Mouse (Mus musculus) limb, embryonic 11.5 days (tissue): ENCODE results near the gene Aifm3. TPM values are rescaled to one million over a fixed set of nuclear protein-coding genes. Genes with fewer than 3 reads are reported as not detected.

Source experiments
- ATAC-seq: fragments of 200-750 bp; cut with Nextera tagmentation; 2 replicates; pipeline ENCODE4 v1.8.0; 2017; ENCODE audit warnings: low read depth; ENCODE audit not compliant: insufficient number of reproducible peaks, low FRiP score, low TSS enrichment
- DNase-seq: peaks from one replicate; pipeline ENCODE4 v3.0.0-alpha.2; 2015; ENCODE audit warnings: low spot score
- H3K27ac ChIP-seq: fragments of 300-500 bp; sonication (generic); replicated peaks from 2 replicates; pipeline ENCODE4 v1.5.1; 2014; ENCODE audit warnings: low read depth, mild to moderate bottlenecking, low read length
- H3K27me3 ChIP-seq: fragments of 300-500 bp; sonication (generic); 2 replicates; pipeline ENCODE4 v1.6.1; 2014; ENCODE audit warnings: mild to moderate bottlenecking, low read length, mixed read lengths; ENCODE audit not compliant: control insufficient read depth, insufficient read depth
- H3K36me3 ChIP-seq: fragments of 300-500 bp; sonication (generic); 2 replicates; pipeline ENCODE4 v1.6.1; 2014; ENCODE audit warnings: mild to moderate bottlenecking, low read length, moderate library complexity, mixed read lengths; ENCODE audit not compliant: control insufficient read depth, insufficient read depth
- H3K4me1 ChIP-seq: fragments of 300-500 bp; sonication (generic); 2 replicates; pipeline ENCODE4 v1.6.1; 2014; ENCODE audit warnings: low read length, mixed read lengths; ENCODE audit not compliant: control insufficient read depth, insufficient read depth
- H3K4me2 ChIP-seq: fragments of 300-500 bp; sonication (generic); 2 replicates; pipeline ENCODE4 v1.6.1; 2014; ENCODE audit warnings: low read depth, mild to moderate bottlenecking, moderate library complexity; ENCODE audit not compliant: severe bottlenecking
- H3K4me3 ChIP-seq: fragments of 300-500 bp; sonication (generic); 2 replicates; pipeline ENCODE4 v1.5.1; 2014; ENCODE audit warnings: low read depth, low read length
- H3K9ac ChIP-seq: fragments of 300-500 bp; sonication (generic); 2 replicates; pipeline ENCODE4 v1.6.1; 2014; ENCODE audit warnings: mild to moderate bottlenecking, low read length
- H3K9me3 ChIP-seq: fragments of 300-500 bp; sonication (generic); 2 replicates; pipeline ENCODE4 v1.6.1; 2016; ENCODE audit warnings: low read length; ENCODE audit not compliant: control insufficient read depth
- WGBS: fragments of 180-500 bp; shearing (Covaris S2); extraction: QIAGEN DNeasy Blood & Tissue Kit; methylation state at CpG from one replicate; pipeline ENCODE4 v1.1.7; 2014; 5-methylcytosine and 5-hydroxymethylcytosine counted together
- polyA plus RNA-seq: library from polyadenylated mRNA; unstranded; fragments of >200 nt; fragmentation: Nextera tagmentation; extraction: Ambion mirVana; gene quantifications from 2 replicates; pipeline ENCODE4 v1.2.1, GENCODE M21; 2014

The Aifm3 gene
- polyA plus RNA-seq, 1 experiment from 2014 or later = 0.63 TPM

GRCm38 (mm10) chr16:17528276-17528675 is 38.9 kb downstream of the Aifm3 start:
- H3K36me3 ChIP-seq = peaks cover 33% of the 10 kb centered on the region
- H3K27me3 ChIP-seq = no peaks in the 10 kb centered on the region
- no peak overlapping the region for H3K4me3 ChIP-seq
- no peaks in the 10 kb centered on the region for H3K9me3 ChIP-seq
- ATAC-seq (no peak), DNase-seq (no peak)
- H3K4me1 ChIP-seq = peaks cover 4% of the 10 kb centered on the region; the same call in 1 of the 2 replicates
- no peak overlapping the region for H3K4me2 ChIP-seq
- no peak overlapping the region for H3K9ac ChIP-seq
- no peak overlapping the region for H3K27ac ChIP-seq
- WGBS = 91% methylated on average over 13 of the region's 13 CpGs

DNA sequence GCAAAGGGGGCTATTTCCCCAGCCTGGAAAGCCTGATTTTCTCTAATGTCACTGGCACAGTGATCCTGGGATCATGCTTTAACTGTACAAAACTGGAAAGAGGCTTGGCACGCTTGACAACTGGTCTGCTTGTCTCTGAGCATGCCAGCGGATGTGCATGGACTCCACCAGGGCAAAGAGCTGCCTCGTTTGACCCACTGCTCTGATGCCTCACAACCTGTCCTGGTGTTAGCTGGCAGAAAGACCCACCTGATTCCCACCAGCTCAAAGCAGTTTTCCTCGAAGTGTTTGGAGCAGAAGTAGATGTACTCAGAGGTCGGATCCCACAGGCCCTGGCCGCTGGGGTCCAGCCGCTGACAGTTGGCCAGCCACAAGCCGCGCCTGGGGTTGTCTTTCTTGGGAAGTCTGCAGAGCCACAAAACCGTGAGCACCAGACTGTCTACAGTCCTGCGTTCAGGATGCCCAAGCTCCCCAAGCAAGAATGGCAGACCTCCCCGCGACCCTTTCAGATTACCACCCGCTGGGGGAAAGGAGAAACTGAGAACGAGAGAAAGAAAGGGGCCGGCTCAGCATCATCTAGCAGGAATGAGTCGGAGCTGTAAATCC is 40.7 kb downstream of the Aifm3 start:
- Histone ChIP-seq H3K4me3 (peak overlapping the region; percentile 67), H3K36me3 (peaks cover 22% of the 10 kb centered on the region), H3K4me2 (peak overlapping the region; percentile 92), H3K27ac (peak overlapping the region; percentile 91), H3K4me1 (peaks cover 4% of the 10 kb centered on the region; the same call in 1 of the 2 replicates), H3K9me3 (no peaks in the 10 kb centered on the region), H3K9ac (peak overlapping the region; percentile 82), H3K27me3 (no peaks in the 10 kb centered on the region)
- ATAC-seq = no peak
- no peak for DNase-seq
- 20% methylated on average over 17 of the region's 17 CpGs for WGBS

DNA sequence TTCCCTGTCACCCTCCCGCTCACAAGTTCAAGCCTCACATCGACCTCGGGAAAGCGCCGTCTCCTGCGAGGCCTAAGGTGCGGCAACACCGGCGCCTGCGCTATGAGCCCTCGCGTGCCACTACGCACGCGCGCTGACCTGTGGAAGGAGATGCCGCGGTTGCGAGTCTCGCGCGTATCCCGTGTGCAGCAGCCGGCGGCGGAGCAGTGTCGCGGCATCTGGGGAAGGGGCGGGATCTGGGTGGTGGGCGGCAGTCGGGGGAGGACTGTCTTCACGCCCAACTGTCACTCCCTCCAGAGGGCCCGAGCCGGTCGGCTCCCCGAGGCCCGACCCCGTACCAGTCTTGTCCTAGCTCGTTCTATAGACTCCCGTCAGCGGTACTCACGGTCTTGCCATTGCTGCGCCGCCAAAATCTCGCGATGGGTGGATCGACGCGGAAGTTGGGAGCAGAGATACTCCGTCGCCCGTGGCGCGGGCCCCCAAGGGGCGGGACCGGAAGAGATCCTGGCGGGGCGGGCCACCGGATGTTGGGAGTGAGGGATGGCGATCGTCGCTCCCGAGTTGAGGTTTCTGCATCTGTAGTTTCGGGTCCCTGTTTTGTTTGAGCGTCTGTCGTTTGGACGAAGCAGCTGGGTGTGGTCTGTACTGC is 41.4 kb downstream of the Aifm3 start, which contains the start of gene Thap7:
Gene Thap7, minus strand, starts transcription at position 497 of the 649 bp plus-strand sequence.
- WGBS = under 1% methylated on average over 65 of the region's 67 CpGs
- peak within 1 kb of the TSS; percentile 92 for H3K4me2 ChIP-seq
- peak within 1 kb of the TSS; percentile 91 for H3K27ac ChIP-seq
- no peaks in the 10 kb centered on the region for H3K27me3 ChIP-seq
- DNase-seq (peak; percentile 99), ATAC-seq (peak; percentile 94)
- peak within 1 kb of the TSS; percentile 82 for H3K9ac ChIP-seq
- H3K4me1 ChIP-seq = peaks cover 4% of the 10 kb centered on the region; the same call in 1 of the 2 replicates
- peaks cover 16% of the 10 kb centered on the region for H3K36me3 ChIP-seq
- peak within 1 kb of the TSS; percentile 67 for H3K4me3 ChIP-seq
- H3K9me3 ChIP-seq = no peaks in the 10 kb centered on the region

- Histone ChIP-seq H3K4me3 (no peak overlapping the region), H3K4me1 (peaks cover 4% of the 10 kb centered on the region; the same call in 1 of the 2 replicates), H3K9me3 (no peaks in the 10 kb centered on the region), H3K36me3 (peaks cover 7% of the 10 kb centered on the region), H3K4me2 (no peak overlapping the region), H3K27me3 (no peaks in the 10 kb centered on the region), H3K27ac (no peak overlapping the region), H3K9ac (no peak overlapping the region)
- ATAC-seq (no peak), DNase-seq (no peak)
- 62% methylated on average over 4 of the region's 4 CpGs for WGBS
Observed at GRCm38 (mm10) chr16:17532271-17532670, 42.9 kb downstream of the Aifm3 start.

DNA sequence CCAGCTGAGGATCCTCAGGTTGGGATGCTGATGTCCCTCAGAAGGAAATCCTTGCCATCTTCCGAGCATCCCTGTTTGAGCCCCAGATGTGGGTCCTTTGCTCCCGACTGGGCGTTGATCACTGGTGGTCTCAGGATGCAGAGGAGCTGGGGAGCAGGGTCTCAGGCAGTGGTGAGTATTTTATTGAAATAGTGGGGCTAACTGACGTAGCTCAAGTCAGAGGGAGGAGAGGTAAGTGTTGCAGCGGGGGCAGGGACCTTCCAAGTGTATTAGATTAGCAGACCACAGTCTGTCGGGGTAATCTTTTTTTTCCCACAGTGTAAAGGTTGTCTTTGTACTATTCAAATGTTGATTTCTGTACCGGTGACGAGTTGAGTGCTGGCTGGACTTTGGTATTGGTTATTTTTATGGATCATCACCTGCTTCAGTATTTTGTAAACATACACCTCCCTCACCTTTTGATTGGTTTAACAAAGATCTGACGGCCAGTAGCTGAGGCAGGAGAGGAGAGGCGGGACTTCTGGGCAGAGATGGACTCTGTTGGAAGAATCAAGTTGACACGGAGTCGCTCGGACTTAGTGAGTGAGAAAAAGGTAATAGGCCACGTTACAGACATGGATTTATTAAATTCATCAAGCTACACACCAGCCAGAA is 43.4 kb downstream of the Aifm3 start:
- H3K9ac ChIP-seq = no peak overlapping the region
- 73% methylated on average over 14 of the region's 14 CpGs for WGBS
- peaks cover 4% of the 10 kb centered on the region; the same call in 1 of the 2 replicates for H3K4me1 ChIP-seq
- H3K27ac ChIP-seq = no peak overlapping the region
- no peak for ATAC-seq
- DNase-seq = no peak
- no peak overlapping the region for H3K4me3 ChIP-seq
- H3K27me3 ChIP-seq = no peaks in the 10 kb centered on the region
- H3K9me3 ChIP-seq = no peaks in the 10 kb centered on the region
- no peak overlapping the region for H3K4me2 ChIP-seq
- peaks cover 7% of the 10 kb centered on the region for H3K36me3 ChIP-seq

DNA sequence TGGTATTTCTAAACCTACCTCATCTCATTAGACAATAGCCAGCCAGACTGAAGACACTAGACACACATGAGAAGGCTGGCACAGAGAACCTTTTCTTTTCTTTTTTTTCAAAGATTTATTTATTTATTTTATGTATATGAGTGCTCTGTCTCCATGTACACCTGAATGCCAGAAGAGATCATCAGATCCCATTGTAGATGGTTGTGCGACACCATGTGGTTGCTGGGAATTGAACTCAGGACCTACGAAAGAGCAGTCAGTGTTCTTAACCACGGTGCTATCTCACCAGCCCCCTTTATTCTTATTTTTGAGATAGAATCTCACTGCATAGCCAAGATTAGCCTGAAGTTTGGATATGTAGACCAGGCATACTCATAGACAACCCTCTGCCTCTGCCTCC is 47.2 kb downstream of the Aifm3 start:
- ATAC-seq (no peak), DNase-seq (no peak)
- Histone ChIP-seq H3K27me3 (no peaks in the 10 kb centered on the region), H3K4me3 (no peak overlapping the region), H3K9ac (no peak overlapping the region), H3K4me1 (peaks cover 3% of the 10 kb centered on the region; the same call in 1 of the 2 replicates), H3K4me2 (no peak overlapping the region), H3K36me3 (no peaks in the 10 kb centered on the region), H3K9me3 (no peaks in the 10 kb centered on the region), H3K27ac (no peak overlapping the region)
- 93% methylated on average over 3 of the region's 3 CpGs for whole genome bisulfite sequencing

DNA sequence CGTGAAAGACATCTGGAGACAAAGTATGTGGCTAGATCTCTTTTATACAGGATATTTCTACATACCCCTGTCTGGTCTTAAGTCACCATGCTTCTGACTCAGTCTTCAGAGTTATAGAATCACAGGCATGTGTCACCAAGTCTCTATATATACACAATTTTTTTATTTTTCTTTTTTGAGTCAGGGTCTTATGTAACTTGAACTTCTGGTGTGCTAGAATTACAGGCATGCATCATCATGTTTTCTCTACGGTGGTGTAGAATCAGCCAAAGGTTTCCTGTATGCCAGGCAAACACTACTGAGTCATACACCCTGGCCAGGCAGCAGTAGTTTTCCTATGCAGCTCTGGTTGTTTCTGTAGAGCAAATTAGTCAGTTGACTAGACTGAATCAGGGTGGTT is 53.2 kb downstream of the Aifm3 start:
- Histone ChIP-seq H3K27me3 (no peaks in the 10 kb centered on the region), H3K4me1 (no peaks in the 10 kb centered on the region), H3K36me3 (no peaks in the 10 kb centered on the region), H3K4me3 (no peak overlapping the region), H3K9ac (no peak overlapping the region), H3K9me3 (no peaks in the 10 kb centered on the region), H3K27ac (no peak overlapping the region), H3K4me2 (no peak overlapping the region)
- no peak for ATAC-seq
- DNase-seq = no peak
- WGBS = 81% methylated on average over 2 of the region's 2 CpGs

DNA sequence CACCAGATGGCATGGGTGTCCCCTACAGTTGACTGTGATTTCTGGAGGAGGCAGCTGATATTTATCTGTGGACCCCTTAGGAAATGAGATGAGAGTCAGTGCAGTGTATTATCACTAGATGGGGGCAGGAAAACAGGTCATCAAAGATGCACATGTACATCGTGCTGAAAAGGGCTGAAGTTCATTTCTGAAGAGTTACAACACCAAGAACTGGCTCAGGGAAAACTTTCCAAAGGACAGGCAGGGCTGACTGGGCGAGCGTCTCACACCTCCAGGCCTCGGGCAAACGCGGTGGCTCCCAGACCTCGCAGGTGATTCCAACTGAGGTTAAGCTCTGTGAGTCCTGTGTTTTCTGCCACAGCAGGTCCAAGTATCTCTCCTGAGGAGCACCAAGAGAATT is 63.4 kb downstream of the Aifm3 start:
- WGBS = 80% methylated on average over 7 of the region's 7 CpGs
- peaks cover 6% of the 10 kb centered on the region; the same call in 1 of the 2 replicates for H3K4me1 ChIP-seq
- no peak overlapping the region for H3K9ac ChIP-seq
- H3K4me3 ChIP-seq = no peak overlapping the region
- no peak overlapping the region for H3K27ac ChIP-seq
- no peak overlapping the region for H3K4me2 ChIP-seq
- no peaks in the 10 kb centered on the region for H3K36me3 ChIP-seq
- no peak for ATAC-seq
- no peaks in the 10 kb centered on the region for H3K9me3 ChIP-seq
- H3K27me3 ChIP-seq = no peaks in the 10 kb centered on the region
- DNase-seq = no peak
